Mouse (Mus musculus): ENCODE data around the gene Macc1.

Gene Macc1

DNA sequence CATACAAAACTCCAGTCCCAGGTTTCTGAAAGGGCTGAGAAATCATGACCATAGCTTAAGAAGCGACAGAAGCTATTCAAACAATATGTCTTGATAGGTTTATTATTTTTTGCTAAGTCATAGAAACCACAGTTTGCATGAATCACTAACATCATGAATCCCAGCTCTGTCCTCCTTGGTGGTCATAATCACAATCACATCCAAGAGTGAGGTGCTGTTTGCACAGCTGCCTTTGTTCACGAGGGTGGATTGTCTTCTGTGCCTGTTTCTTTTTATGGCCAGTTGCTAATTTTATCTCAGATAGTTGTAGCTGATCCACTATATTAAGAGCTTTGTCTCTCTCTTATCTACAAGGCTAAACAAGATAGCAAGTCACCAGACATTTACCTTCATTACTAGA is 72.6 kb downstream of the Macc1 start:
- no peak for DNase-seq (ENCODE audit: low spot score in 2 of 2)

DNA sequence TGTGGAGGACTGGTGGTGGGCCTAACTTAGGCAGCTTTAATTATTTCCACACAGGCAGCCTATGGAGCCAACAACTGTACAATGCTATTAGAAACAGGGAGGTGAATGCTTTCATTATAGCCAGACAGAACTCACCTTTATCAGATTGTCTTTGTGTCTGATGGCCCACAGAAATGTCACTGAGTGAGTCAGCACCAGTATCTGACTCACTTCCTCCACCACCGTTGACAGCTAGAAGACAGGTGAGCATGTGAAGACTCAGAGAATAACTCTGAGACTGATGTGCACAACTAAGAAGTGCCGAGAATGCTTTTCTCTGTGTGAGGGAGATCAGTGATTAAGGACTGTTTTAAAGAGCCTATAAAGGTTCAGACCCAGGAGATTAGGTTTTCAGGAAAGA is 73.9 kb downstream of the Macc1 start:
- no peak for DNase-seq (ENCODE audit: low spot score in 2 of 2)

DNA sequence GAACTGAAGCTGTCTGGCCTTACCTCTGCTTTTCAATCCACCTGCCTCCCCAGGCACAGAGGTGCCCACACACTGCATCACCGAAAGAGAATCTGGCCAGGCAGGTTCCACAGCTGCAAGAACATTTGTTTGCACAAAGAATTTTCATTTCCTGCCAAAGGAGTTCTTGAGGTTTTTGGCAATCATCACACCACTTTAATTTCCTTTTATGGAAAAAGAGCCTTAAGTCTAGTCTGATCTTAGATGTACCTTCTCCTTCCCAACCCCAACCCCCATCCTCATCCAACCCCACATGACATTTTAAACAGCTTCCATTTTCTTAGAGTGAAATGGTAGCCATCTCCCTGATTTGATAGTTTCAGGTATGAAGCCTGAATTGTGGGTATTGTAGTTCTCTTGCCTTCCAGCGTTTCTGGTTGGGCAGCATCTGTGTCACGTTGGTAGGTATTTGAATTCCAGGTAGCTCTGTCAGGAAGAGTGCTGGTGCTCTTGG is 76.2 kb downstream of the Macc1 start:
- peak; percentile 69 to 74 for DNase-seq (ENCODE audit: low spot score in 2 of 2)

DNA sequence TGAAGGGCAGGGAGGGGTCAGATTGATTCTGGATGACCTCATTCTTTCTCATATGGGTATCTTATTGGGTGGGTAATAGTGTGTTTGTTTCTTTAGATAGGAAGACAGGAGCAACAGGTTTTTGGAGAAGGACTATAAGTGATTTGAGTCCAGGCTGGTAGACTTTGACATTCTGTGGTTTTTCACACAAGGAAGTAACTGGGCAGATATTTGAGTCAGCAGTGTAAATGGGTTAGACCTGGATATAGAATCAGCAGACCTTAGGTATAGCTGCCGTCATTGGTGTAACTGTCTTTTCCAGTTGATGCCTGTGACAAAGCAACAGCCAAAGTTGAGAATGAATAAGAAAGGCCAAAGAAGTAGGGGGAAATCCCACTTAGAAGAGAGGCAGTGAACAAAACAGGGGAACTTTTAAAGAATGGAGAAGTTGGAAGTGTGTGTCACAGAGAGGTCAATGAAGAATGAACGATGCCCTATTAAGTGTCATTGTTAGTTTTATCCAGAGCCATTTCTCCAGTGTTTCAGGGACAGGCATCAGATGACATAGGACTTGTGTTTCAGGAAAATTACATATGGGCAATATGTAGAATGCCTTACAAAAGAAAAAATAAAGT is 84.1 kb downstream of the Macc1 start:
- no peak for DNase-seq (ENCODE audit: low spot score in 2 of 2)

DNA sequence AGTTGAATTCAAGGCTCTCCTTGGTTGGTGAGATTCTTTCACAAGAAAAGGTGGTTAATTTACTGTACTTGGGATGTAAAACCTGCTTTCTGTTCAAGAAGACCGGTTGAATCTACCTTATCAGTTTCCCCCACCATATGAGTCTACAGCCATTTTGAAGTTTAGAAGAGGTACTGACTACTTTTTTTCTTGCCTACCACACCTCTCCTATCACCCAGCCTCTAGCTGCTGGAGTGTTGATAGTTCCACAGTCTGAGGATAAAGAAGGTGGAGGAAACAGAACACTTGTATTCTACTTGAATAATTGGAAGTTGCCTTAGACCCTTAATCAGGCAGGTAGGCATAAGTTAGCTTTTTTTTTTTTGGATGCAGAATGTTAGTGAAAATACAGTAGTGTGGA is 88.2 kb downstream of the Macc1 start:
- DNase-seq (ENCODE audit: low spot score in 2 of 2) = no peak

DNA sequence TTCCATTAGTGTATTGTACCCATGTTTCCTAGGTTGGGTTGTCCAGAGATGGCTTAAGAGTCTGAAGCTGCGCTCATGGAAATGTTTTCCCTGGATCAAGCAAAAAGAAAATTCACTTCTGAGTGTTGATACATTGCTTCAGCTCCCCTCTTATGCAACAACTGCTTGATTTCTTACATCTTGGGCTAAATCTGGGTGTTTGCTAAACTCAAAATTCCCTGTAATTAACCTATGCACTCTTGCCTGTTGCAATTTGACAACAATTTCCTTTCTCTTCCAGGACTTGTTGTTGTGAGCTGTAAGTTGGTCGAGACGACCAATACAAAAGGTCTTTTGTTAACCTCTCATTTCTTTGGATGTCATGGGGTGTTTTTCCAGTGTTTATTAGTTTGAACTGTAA is 88.7 kb downstream of the Macc1 start:
- no peak for DNase-seq (ENCODE audit: low spot score in 2 of 2)

DNA sequence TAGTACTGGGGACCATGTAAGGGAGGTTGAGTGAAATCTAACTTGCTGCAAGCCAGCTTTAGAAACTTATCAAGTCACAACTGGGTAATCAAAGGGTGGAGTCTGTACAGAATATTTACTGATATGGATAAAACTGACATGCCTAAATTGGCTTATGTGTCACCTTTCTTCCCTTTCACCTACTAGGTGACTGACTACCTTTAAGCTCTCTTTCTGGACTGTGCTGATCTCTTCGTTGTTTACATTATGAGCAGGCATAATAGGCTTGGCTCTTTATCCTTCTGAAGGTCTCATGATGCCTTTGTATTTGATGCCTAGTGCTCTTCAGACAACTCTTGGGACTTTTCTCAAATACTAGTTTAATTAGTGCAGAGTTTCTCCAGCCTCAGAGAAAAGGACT is 90.7 kb downstream of the Macc1 start:
- no peak for DNase-seq (ENCODE audit: low spot score in 2 of 2)

DNA sequence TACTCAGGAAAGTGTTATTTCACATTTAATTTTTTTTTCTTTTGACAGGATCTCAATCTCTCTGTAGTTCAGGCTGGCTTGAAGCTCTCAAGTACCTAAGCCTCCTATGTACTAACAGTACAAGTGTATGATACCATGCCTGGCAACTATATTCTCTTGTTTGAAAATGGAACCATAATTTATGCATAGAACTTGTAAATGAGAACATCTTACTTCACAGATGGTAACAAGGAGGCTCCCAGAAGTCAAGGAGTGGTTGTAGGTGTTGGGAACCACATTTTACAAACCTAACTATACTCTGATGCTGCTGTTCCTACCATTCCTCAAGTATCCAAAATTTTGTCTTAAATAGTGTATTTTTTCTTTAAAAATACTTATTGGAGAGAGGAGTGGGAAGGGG is 96.5 kb downstream of the Macc1 start:
- DNase-seq (ENCODE audit: low spot score in 2 of 2) = no peak

DNA sequence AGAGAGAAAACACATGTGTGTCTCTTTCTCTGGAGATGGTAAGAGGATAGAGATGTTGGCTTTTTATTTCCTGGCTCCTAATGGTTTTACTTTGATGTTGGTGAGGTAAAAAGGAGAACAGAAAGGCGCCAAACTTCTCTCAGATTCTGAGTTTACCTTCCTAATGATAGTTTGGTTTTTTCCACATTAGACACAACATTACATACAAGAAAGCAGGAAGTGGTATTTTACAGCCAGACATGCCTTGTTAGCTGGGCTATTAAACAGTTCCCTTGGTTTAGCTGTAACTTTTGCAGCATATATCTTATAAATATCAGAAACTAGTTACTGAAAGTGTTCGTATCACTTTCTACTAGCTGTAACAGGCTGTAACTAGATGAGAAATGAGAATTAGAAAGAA is 96.9 kb downstream of the Macc1 start:
- no peak for DNase-seq (ENCODE audit: low spot score in 2 of 2)

DNA sequence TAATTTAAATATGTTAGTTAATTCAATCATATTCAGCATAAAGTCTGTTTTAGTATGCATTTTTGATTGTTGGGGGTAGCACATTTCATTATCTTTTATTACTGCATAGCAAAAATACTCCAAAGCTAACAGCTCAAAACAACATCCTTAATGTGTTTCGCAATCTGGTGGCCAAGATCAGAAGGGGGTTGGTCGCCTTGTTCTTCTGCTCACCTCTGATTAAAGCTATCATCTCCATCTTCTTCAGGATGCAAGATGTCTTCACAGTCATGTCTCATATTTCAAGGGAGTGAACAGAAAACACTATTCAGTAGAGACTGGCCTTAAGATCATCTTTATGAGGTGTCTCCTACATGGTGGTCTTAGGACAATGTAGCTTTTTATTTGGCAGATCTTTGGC is 97.9 kb downstream of the Macc1 start:
- no peak for DNase-seq (ENCODE audit: low spot score in 2 of 2)

DNA sequence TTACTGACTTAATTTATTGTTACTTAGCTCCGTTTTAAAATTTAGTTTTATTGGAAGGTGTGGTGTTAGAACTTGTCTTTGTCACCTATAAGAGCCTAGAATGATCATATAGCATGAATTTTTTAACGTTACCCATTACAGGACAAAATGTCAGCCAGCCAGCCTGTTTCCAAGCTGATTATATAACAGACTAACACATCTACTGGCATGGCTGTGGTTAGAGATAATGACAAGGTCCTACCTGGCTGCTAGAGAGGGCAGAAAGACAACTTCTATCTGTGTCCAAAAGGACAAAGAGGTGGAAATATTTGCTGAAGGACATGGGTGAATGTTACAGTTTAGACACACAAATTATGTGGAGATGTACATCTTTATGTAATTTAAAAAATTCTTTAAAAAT is 101.8 kb downstream of the Macc1 start:
- no peak for DNase-seq (ENCODE audit: low spot score in 2 of 2)

DNA sequence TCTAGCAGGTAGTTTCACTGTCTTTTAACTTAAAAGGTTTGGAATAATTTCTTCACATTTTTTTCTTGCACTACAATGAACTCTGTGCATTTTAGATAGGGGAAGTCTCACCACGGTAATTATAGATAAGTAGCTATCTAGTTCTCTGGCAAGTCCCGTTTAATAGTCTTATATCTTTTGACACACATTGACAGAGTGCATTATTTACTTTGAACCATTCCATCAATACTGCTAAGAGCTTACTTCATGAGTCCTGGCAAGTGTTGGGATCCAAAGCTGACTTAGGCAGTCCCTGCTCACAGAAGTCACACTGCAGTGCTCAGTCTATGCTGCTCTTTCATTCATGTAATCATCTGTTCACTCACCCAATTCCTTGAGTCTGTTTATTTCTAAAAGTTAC is 111.7 kb downstream of the Macc1 start:
- DNase-seq (ENCODE audit: low spot score in 2 of 2) = no peak

DNA sequence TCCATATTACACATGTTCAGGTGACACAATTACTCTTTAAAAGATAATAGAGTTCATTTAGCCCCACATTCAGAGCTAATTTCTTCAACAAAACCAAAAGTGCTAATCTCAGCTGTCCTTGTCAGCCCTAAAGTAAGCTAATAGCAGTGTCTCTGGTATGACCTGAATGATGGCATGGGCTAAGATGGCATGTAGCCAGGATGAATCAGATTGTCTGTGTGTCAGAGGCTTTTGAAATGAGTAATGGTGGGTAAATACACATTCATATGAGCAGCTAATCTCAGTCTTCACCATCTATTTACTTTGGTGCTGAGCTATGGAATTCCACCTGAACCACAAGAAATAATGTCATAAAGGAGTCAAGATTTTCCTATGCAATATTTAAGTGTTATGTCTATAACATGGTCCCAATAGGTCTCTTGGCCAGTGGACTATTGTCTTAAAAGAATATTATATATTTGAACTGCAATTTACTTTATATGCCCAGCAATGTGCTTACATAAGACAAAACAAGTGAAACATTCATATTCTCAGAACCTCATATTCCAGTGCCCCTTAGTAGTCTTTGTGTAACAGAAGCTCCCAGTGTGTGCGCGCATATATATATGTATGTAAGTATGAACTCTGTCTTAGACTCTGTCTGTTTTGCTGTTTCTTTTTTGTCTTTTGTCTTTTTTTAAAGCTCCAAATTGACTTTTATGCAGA is 112.3 kb downstream of the Macc1 start:
- DNase-seq (ENCODE audit: low spot score in 2 of 2) = peak in 1 of 2 experiments; percentile 7

DNA sequence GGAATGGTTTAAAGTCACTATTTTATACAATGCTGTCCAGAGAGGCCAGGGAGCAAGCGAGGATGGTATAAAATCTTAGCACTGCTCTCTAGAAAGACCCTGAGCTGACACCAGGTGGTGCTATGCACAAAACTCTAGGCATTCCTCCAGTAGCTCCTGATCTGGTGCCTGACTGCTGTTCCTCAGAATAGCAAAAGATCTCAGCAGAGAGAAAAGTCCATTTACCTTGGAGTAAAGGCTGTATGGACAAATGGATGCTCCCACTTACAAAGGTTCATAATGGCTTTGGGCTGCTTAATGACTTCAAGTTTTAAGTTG is 112.8 kb downstream of the Macc1 start:
- DNase-seq (ENCODE audit: low spot score in 2 of 2) = peak; percentile 3 to 30

DNA sequence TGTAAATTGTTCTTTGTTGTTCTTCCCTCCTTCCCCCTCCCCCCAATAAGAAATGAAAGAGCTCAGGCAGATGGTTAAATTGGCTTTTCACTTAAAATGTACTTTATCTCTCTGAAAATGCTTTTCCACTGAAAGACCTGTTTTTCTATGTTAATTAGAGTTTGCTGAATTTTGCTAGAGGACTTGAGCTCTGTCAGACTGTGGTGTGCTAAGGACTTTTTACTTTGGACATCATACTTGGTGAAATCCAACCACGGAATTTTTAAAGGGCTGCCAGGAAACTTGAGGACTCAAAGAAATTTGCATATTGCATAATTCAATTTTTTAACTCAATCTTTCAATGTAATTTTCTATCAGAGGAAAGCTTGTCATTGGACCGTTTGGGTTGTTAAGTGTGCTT is 126.7 kb downstream of the Macc1 start:
- DNase-seq (ENCODE audit: low spot score in 2 of 2) = no peak

DNA sequence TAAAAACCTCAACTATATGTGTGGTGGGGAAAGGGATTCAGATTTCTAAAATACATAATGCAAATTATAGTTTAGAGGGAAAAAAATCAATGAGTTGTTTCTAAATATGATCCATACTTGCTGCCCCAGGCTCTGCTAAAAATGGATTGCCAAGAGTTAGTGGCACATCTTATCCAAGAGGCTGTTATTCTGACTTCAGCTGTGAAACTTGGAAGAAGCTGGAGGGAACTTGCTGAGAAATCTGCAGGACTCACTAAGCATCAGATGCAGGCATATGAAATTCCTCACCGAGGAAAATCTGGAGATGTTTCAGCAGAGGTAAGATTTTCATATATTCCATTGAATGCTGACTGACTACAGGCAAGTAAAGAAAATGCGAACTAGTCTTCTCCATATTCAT is 136.0 kb downstream of the Macc1 start:
- no peak for DNase-seq (ENCODE audit: low spot score in 2 of 2)

DNA sequence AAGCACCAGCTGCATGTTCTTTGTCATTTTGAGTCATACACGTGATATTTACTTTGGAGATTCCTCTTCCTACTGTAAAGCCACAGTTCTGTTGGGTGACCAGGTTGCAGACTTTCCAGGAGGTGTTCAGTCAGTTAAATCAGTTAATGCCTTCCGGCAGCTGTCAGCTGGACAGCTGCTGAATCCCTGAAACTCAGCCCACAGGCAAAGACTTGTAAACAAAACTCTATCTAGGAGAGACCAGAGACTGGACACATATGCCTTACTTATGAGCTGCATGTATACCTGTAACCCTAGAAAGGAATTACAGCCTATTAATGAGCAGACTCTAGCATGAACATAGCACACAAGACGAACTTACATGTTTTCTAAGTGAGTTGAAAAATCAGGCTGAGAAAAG is 137.2 kb downstream of the Macc1 start:
- no peak for DNase-seq (ENCODE audit: low spot score in 2 of 2)

DNA sequence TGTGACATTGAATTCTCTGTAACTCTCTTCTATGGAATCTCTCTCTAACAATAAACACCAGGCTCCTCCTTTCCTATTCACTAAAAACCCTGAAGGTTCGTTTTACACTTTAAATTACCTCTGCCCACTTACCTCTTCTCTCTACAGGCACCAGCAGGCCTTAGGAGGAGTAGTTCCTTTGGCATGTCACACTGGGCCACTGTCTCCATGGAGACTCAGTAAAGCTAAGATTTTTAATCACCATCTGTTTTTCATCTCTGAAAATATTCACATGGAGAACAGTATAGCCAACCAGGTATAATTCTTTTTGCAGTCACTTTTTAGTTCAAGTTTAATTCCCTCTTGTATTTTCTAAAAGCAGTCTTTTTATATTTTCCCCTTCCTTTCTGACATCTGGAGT is 140.0 kb downstream of the Macc1 start:
- DNase-seq (ENCODE audit: low spot score in 2 of 2) = no peak

DNA sequence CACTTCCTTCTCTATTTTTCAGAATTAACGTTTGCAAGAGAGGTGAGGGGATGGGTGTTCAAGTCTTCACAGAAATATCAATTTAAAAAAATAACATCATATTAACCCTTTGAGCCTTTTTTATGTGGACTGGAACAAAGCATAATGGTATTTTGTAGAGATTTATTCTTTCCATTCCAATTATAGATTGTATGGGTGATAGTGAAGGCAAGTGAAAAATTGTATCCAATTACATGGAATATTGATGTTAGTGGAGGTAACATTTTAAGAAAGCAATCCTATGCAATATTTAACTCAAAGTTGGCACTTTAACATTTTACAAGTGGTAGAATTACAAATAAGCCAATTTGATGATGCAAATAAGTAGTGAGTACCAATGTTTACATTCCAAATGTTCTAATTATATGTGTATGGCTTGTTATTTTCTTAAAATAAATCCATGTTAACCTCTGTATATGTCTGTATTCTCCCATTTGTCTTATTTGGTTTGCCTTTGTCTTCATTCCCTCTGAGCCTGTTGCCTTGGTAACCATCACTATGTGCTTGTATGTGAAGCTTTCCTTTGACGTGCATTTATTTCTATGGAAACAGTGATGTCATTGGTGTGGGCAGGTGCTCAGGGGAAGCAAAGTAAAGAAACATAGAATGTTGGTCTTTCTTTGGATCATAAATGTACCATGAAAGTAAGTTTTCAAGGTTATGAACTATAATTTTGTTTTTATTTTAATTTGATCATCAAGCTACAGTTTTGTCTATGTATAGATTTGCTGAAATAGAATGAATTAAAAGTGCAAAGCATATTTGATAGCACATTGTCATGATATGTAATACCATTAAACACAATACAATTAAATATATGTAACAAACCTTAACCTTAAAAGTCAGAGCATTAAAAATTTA is 150.2 kb downstream of the Macc1 start:
- DNase-seq (ENCODE audit: low spot score in 2 of 2) = no peak

DNA sequence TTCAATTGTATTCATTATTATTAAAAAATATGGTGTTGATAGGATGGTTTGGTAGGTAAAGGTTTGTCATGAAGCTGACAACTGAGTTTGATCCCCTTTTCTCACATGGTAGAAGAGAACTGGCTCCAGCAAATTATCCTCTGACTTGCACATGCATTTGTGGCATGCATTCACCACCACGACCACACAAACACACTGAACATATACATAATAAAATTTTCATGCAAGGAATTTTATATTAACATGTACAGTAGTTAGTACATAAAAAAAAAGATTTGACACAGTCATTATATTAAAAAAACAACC is 150.8 kb downstream of the Macc1 start:
- no peak for DNase-seq (ENCODE audit: low spot score in 2 of 2)

DNA sequence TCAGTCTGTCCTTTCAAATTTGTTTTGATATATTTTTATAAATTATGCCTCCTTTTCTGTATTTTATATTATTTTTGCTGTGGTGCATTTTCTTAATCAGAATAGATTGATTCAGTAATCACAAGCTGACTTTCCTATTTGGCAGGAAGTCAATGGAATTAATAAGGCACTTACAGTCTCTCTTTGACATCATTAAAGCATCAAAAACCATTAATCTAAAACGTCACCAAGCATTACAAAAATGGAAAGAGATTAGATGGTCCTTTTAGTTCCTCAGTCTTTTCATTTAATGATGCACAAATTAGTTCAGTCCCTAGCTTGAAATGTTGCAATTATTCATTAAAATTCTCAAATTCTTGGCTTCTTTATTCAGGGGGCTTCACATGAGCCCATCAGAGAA is 153.6 kb downstream of the Macc1 start:
- DNase-seq (ENCODE audit: low spot score in 2 of 2) = no peak

DNA sequence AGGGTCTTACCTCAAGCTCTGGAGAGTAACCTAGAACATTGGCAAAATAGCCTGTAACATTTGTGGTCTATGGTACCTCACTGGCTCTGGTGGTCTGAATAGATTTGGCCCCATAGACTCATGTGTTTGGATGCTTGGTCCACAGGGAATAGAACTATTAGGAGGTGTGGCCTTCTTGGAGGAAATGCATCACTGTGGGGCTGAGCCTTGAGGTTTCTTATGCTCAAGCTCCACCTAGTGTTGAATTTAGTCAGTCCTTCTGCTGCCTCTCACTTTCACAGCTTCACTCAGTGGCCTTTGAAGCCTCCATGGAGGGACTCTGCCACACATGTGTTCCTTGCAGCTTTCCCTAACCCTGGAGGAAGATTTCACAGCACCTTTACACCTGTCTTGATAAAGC is 156.2 kb downstream of the Macc1 start:
- DNase-seq (ENCODE audit: low spot score in 2 of 2) = no peak

DNA sequence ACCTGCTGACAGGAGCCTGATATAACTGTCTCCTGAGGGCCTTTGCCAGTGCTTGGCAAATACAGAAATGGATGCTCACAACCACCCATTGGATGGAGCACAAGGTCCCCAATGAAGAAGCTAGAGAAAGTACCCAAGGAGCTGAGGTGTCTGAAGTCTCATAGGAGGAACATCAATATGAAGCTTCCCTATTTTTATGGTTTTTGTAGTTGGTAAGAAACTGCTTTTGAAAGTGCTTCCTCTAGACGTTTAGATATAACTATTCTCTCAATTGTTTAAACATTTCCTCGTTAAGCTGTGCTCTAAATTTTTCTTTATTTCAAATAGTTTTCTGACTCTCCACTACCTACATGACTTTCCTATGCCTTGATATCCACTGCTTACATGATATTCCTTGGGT is 169.2 kb downstream of the Macc1 start:
- DNase-seq (ENCODE audit: low spot score in 2 of 2) = no peak

Data from urinary bladder, postnatal 36 days (tissue).